8 mouse cellular contexts compared by ENCODE assay signal in genomic region chr4:149696189-149696971, GRCm38 (mm10). TPM values are rescaled to one million over a fixed set of nuclear protein-coding genes. Genes with fewer than 3 reads are reported as not detected.
DNase-seq lines count a peak whose midpoint lies in the region; ATAC-seq lines count a peak whose summit lies in the region.

No protein-coding gene starts in this region.

- peak; percentile 21 for DNase-seq in layer of hippocampus, adult 11-12 months (ENCODE audit: low spot score)
- DNase-seq in layer of hippocampus, postnatal 36 days = no peak
- peak; percentile 49 for DNase-seq in embryo, embryonic 11 days
- peak; percentile 63 to 84 for DNase-seq in kidney, postnatal 25 days
- no peak for DNase-seq in urinary bladder, postnatal 14 days (ENCODE audit: low spot score)
- no peak for DNase-seq in adrenal gland, adult 8-10 months
- no peak for DNase-seq in gastrocnemius, postnatal 4 days (ENCODE audit: low spot score in 2 of 2)

- ATAC-seq in megakaryocyte-erythroid progenitor cell, adult 5-6 weeks (replicated peaks; ENCODE audit: low FRiP score, low TSS enrichment, poor library complexity, severe bottlenecking) = peak; percentile 42

RNA-seq across cellular contexts. Expression of gene Pik3cd, which starts 6.0 kb away (rescaled TPM):
- total RNA-seq in layer of hippocampus, postnatal 36 days (2021) = 10 to 100 TPM; 20.8 to 25.0 TPM
- 29.6 and 39.7 TPM in 2 replicates for total RNA-seq in megakaryocyte-erythroid progenitor cell, adult 5-6 weeks (2014; fragmentation: Nextera tagmentation)
- total RNA-seq in megakaryocyte-erythroid progenitor cell, adult 5-6 weeks (2017) = 14.1 and 17.9 TPM in 2 replicates
- 1 to 10 TPM; 4.8 to 9.3 (median 7.0) TPM for total RNA-seq in adrenal gland, adult 8-10 months (2022)
- total RNA-seq in gastrocnemius, postnatal 4 days (2021) = 10 to 100 TPM in 1 of 2 experiments, 1 to 10 TPM in 1; 8.7 to 11.7 TPM

RNA-seq across cellular contexts. Expression of gene Tmem201, which starts 41.5 kb away (rescaled TPM):
- 10 to 100 TPM; 64.9 to 67.5 TPM for total RNA-seq in layer of hippocampus, postnatal 36 days (2021)
- total RNA-seq in megakaryocyte-erythroid progenitor cell, adult 5-6 weeks (2014; fragmentation: Nextera tagmentation) = 22.9 and 24.1 TPM in 2 replicates
- total RNA-seq in megakaryocyte-erythroid progenitor cell, adult 5-6 weeks (2017) = 6.4 and 8.1 TPM in 2 replicates
- 10 to 100 TPM; 29.0 to 41.6 (median 36.4) TPM for total RNA-seq in adrenal gland, adult 8-10 months (2022)
- 10 to 100 TPM; 60.5 to 67.7 TPM for total RNA-seq in gastrocnemius, postnatal 4 days (2021)

Comparison
In these comparisons a context has a peak if more than half of its experiments do, and no peak if none do; other contexts are left out.
1. DNase-seq: peak in layer of hippocampus, adult 11-12 months (single experiment), embryo, embryonic 11 days (single experiment) and kidney, postnatal 25 days (2 of 2); none in layer of hippocampus, postnatal 36 days (0 of 2), urinary bladder, postnatal 14 days (single experiment), adrenal gland, adult 8-10 months (single experiment) and gastrocnemius, postnatal 4 days (0 of 2).